Mouse (Mus musculus): Measurements from ENCODE around the gene Pdcd2l. TPM values are rescaled to one million over a fixed set of nuclear protein-coding genes. Genes with fewer than 3 reads are reported as not detected.

Pdcd2l gene
- polyA plus RNA-seq, 1 experiment from 2014 or later = 54.3 TPM

DNA sequence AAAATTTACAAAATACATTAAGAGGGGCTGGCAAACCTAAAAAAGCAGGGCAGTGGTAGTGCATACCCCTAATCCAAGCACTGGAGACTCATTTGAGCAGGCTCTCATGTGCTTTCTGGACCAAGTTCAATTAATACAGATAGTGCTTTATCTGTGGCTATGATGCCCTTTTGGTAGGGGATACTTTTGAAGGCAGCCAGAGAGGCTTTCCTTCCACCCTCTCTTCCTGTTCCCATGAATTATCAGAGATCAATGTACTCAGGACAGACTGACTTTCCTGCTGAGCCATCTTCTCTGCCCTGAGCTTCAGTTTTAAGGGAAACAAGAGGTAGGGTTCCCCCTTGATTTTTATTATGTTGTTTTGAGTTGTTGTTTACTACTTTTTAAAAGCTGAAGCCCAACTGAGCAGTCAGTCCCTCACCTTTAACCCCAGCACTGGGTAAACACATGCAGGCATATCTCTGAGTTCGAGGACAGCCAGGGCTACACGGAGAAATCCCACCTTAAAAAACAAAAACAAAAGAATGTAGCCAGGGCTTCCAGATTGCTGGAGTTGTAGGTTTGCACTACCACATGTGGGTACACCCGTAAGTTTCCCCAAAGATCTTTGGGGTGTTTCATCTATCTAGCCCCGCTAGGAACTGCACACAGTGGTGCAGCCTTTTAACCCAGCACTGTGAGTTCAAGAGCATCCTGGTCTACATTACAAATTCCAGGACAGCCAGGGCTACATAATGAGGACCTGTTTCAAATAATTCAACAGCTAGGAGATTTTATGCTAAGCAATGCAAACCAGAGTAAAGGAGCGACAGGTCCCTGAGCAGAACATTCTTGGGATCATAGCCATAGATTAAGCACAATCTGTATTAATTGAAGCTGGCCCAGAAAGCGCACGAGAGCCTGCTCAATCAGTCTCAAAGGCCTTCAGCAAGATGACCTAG is 36.6 kb upstream of the Pdcd2l start:
- H3K4me1 ChIP-seq (ENCODE audit: control insufficient read depth in 2 of 2, insufficient read depth in 2 of 2, low read length in 2 of 2) = peaks cover 16 to 26% of the 10 kb centered on the region in 2 experiments
- 36% methylated on average over 7 of the region's 7 CpGs for WGBS
- H3K36me3 ChIP-seq (ENCODE audit: control insufficient read depth, insufficient read depth, low read length) = peaks cover 29% of the 10 kb centered on the region
- H3K4me2 ChIP-seq (ENCODE audit: low read length) = peak overlapping the region; percentile 84
- H3K4me3 ChIP-seq (ENCODE audit: control insufficient read depth in 1 of 2, insufficient read depth in 1 of 2, low read depth in 1 of 2, low read length in 2 of 2) = peak overlapping the region; percentile 47 to 51
- H3K9me3 ChIP-seq (ENCODE audit: control insufficient read depth, low read length) = no peaks in the 10 kb centered on the region
- H3K27ac ChIP-seq (replicated peaks in 1 of 2; ENCODE audit: control insufficient read depth in 1 of 2, insufficient read depth in 1 of 2, low read depth in 2 of 2, low read length in 2 of 2) = peak overlapping the region; percentile 91 to 93
- no peaks in the 10 kb centered on the region for H3K27me3 ChIP-seq (ENCODE audit: control insufficient read depth, insufficient read depth, low read length)
- ATAC-seq (ENCODE audit: insufficient number of reproducible peaks, insufficient read depth, low FRiP score, low read depth) = no peak
- H3K9ac ChIP-seq (ENCODE audit: low read length) = peak overlapping the region; percentile 67

- Histone ChIP-seq H3K27ac (replicated peaks in 1 of 2; ENCODE audit: control insufficient read depth in 1 of 2, insufficient read depth in 1 of 2, low read depth in 2 of 2, low read length in 2 of 2) (peak within 1 kb of the TSS; percentile 87 to 98), H3K36me3 (ENCODE audit: control insufficient read depth, insufficient read depth, low read length) (peaks cover 37% of the 10 kb centered on the region), H3K4me1 (ENCODE audit: control insufficient read depth in 2 of 2, insufficient read depth in 2 of 2, low read length in 2 of 2) (peaks cover 28 to 55% of the 10 kb centered on the region in 2 experiments), H3K27me3 (ENCODE audit: control insufficient read depth, insufficient read depth, low read length) (no peaks in the 10 kb centered on the region), H3K9me3 (ENCODE audit: control insufficient read depth, low read length) (no peaks in the 10 kb centered on the region), H3K4me3 (ENCODE audit: control insufficient read depth in 1 of 2, insufficient read depth in 1 of 2, low read depth in 1 of 2, low read length in 2 of 2) (peak within 1 kb of the TSS; percentile 73 to 85), H3K9ac (ENCODE audit: low read length) (peak within 1 kb of the TSS; percentile 98), H3K4me2 (ENCODE audit: low read length) (peak within 1 kb of the TSS; percentile 87)
- WGBS = under 1% methylated on average over 39 of the region's 39 CpGs
- peak; percentile 62 for ATAC-seq (ENCODE audit: insufficient number of reproducible peaks, insufficient read depth, low FRiP score, low read depth)
Observed at GRCm38 (mm10) chr7:34230116-34230515, 33.7 kb upstream of the Pdcd2l start, which contains the start of gene Gpi1. Gene Gpi1 (minus strand): TSS chr7:34230336.

DNA sequence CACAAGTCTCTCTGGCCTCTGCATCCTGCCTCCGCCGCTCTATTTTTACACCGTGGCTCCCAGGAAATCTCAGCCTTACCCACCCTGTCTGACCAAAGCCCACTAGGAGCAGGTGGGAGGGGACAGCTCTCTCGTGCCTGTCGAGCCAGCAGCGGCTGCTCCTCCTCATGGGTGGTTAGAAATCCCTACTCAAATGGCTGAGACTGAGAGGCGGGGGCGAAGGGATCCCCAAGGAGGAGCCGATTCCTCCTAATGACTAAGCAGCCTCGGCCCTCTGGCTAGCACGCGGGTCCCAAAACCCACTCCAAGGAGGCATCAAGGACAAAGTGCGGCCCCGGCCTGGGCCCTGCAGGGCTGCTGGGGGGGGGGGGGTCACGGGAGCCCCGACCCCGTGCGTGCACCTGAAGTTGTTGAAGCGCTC is 33.2 kb upstream of the Pdcd2l start:
- 0% methylated on average over 19 of the region's 19 CpGs for WGBS
- H3K4me3 ChIP-seq (ENCODE audit: control insufficient read depth in 1 of 2, insufficient read depth in 1 of 2, low read depth in 1 of 2, low read length in 2 of 2) = peak overlapping the region; percentile 73 to 85
- ATAC-seq (ENCODE audit: insufficient number of reproducible peaks, insufficient read depth, low FRiP score, low read depth) = peak; percentile 6; the same call in 1 of the 2 replicates
- H3K27me3 ChIP-seq (ENCODE audit: control insufficient read depth, insufficient read depth, low read length) = no peaks in the 10 kb centered on the region
- peak overlapping the region; percentile 87 to 98 for H3K27ac ChIP-seq (replicated peaks in 1 of 2; ENCODE audit: control insufficient read depth in 1 of 2, insufficient read depth in 1 of 2, low read depth in 2 of 2, low read length in 2 of 2)
- H3K4me1 ChIP-seq (ENCODE audit: control insufficient read depth in 2 of 2, insufficient read depth in 2 of 2, low read length in 2 of 2) = peaks cover 28 to 55% of the 10 kb centered on the region in 2 experiments
- peak overlapping the region; percentile 98 for H3K9ac ChIP-seq (ENCODE audit: low read length)
- peak overlapping the region; percentile 87 for H3K4me2 ChIP-seq (ENCODE audit: low read length)
- peaks cover 41% of the 10 kb centered on the region for H3K36me3 ChIP-seq (ENCODE audit: control insufficient read depth, insufficient read depth, low read length)
- H3K9me3 ChIP-seq (ENCODE audit: control insufficient read depth, low read length) = no peaks in the 10 kb centered on the region

GRCm38 (mm10) chr7:34229153-34229552 is 32.7 kb upstream of the Pdcd2l start:
- Histone ChIP-seq H3K4me1 (ENCODE audit: control insufficient read depth in 2 of 2, insufficient read depth in 2 of 2, low read length in 2 of 2) (peaks cover 28 to 55% of the 10 kb centered on the region in 2 experiments), H3K9ac (ENCODE audit: low read length) (peak overlapping the region; percentile 98), H3K36me3 (ENCODE audit: control insufficient read depth, insufficient read depth, low read length) (peaks cover 46% of the 10 kb centered on the region), H3K9me3 (ENCODE audit: control insufficient read depth, low read length) (no peaks in the 10 kb centered on the region), H3K4me2 (ENCODE audit: low read length) (peak overlapping the region; percentile 87), H3K4me3 (ENCODE audit: control insufficient read depth in 1 of 2, insufficient read depth in 1 of 2, low read depth in 1 of 2, low read length in 2 of 2) (peak overlapping the region; percentile 73 to 85), H3K27me3 (ENCODE audit: control insufficient read depth, insufficient read depth, low read length) (no peaks in the 10 kb centered on the region), H3K27ac (replicated peaks in 1 of 2; ENCODE audit: control insufficient read depth in 1 of 2, insufficient read depth in 1 of 2, low read depth in 2 of 2, low read length in 2 of 2) (peak overlapping the region; percentile 87 to 98)
- WGBS = 4% methylated on average over 5 of the region's 5 CpGs
- no peak for ATAC-seq (ENCODE audit: insufficient number of reproducible peaks, insufficient read depth, low FRiP score, low read depth)

GRCm38 (mm10) chr7:34228641-34229040 is 32.2 kb upstream of the Pdcd2l start:
- 4% methylated on average over 7 of the region's 9 CpGs for WGBS

GRCm38 (mm10) chr7:34226846-34227245 is 30.4 kb upstream of the Pdcd2l start:
- Histone ChIP-seq H3K4me1 (ENCODE audit: control insufficient read depth in 2 of 2, insufficient read depth in 2 of 2, low read length in 2 of 2) (peaks cover 21 to 46% of the 10 kb centered on the region in 2 experiments), H3K9ac (ENCODE audit: low read length) (peak overlapping the region; percentile 60; the same call in 1 of the 2 replicates), H3K27ac (replicated peaks in 1 of 2; ENCODE audit: control insufficient read depth in 1 of 2, insufficient read depth in 1 of 2, low read depth in 2 of 2, low read length in 2 of 2) (no peak overlapping the region), H3K4me2 (ENCODE audit: low read length) (peak overlapping the region; percentile 87), H3K36me3 (ENCODE audit: control insufficient read depth, insufficient read depth, low read length) (peaks cover 69% of the 10 kb centered on the region), H3K4me3 (ENCODE audit: control insufficient read depth in 1 of 2, insufficient read depth in 1 of 2, low read depth in 1 of 2, low read length in 2 of 2) (peak overlapping the region in 1 of 2 experiments; percentile 21; a peak in 1 of 4 replicates), H3K9me3 (ENCODE audit: control insufficient read depth, low read length) (0 out of 2 replicates have a peak, but pooled peaks cover 3% of the 10 kb centered on the region), H3K27me3 (ENCODE audit: control insufficient read depth, insufficient read depth, low read length) (no peaks in the 10 kb centered on the region)
- WGBS = 84% methylated on average over 12 of the region's 12 CpGs
- ATAC-seq (ENCODE audit: insufficient number of reproducible peaks, insufficient read depth, low FRiP score, low read depth) = no peak

More at GRCm38 (mm10) chr7:34228641-34229040, 32.2 kb upstream of the Pdcd2l start:
- peak overlapping the region; percentile 98 for H3K9ac ChIP-seq (ENCODE audit: low read length)
- peak overlapping the region in 1 of 2 experiments; percentile 19; a peak in 1 of 4 replicates for H3K27ac ChIP-seq (replicated peaks in 1 of 2; ENCODE audit: control insufficient read depth in 1 of 2, insufficient read depth in 1 of 2, low read depth in 2 of 2, low read length in 2 of 2)
- no peak for ATAC-seq (ENCODE audit: insufficient number of reproducible peaks, insufficient read depth, low FRiP score, low read depth)
- H3K36me3 ChIP-seq (ENCODE audit: control insufficient read depth, insufficient read depth, low read length) = peaks cover 51% of the 10 kb centered on the region
- no peaks in the 10 kb centered on the region for H3K27me3 ChIP-seq (ENCODE audit: control insufficient read depth, insufficient read depth, low read length)
- peak overlapping the region; percentile 87 for H3K4me2 ChIP-seq (ENCODE audit: low read length)
- no peaks in the 10 kb centered on the region for H3K9me3 ChIP-seq (ENCODE audit: control insufficient read depth, low read length)
- peak overlapping the region; percentile 73 to 85 for H3K4me3 ChIP-seq (ENCODE audit: control insufficient read depth in 1 of 2, insufficient read depth in 1 of 2, low read depth in 1 of 2, low read length in 2 of 2)
- peaks cover 27 to 55% of the 10 kb centered on the region in 2 experiments for H3K4me1 ChIP-seq (ENCODE audit: control insufficient read depth in 2 of 2, insufficient read depth in 2 of 2, low read length in 2 of 2)

DNA sequence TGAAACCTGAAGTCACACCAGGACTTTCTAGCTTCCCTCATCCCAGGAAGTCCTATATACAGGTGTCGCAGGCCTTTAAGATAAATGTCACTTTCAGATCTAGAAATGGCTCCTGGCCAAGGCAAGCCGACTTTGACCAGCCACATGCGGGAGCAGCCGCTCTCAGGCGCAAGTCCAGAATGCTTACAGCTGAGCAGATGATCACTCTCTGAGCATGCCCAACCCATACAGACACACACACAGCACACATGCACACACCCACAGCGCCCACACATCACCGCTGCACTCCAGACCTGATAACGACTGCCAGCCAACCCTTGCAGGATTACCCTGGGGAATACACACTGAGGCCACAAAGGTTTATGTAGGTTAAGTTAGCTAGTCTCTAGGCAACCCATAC is 29.6 kb upstream of the Pdcd2l start:
- Histone ChIP-seq H3K9me3 (ENCODE audit: control insufficient read depth, low read length) (0 out of 2 replicates have a peak, but pooled peaks cover 3% of the 10 kb centered on the region), H3K4me1 (ENCODE audit: control insufficient read depth in 2 of 2, insufficient read depth in 2 of 2, low read length in 2 of 2) (peaks cover 21 to 46% of the 10 kb centered on the region in 2 experiments), H3K4me3 (ENCODE audit: control insufficient read depth in 1 of 2, insufficient read depth in 1 of 2, low read depth in 1 of 2, low read length in 2 of 2) (peak overlapping the region in 1 of 2 experiments; percentile 21; a peak in 2 of 4 replicates), H3K27ac (replicated peaks in 1 of 2; ENCODE audit: control insufficient read depth in 1 of 2, insufficient read depth in 1 of 2, low read depth in 2 of 2, low read length in 2 of 2) (0 out of 4 replicates have a peak overlapping the region, but pooled peaks of 1 of the 2 experiments have one; percentile 3), H3K9ac (ENCODE audit: low read length) (peak overlapping the region; percentile 60), H3K36me3 (ENCODE audit: control insufficient read depth, insufficient read depth, low read length) (peaks cover 77% of the 10 kb centered on the region), H3K27me3 (ENCODE audit: control insufficient read depth, insufficient read depth, low read length) (no peaks in the 10 kb centered on the region), H3K4me2 (ENCODE audit: low read length) (peak overlapping the region; percentile 87)
- no peak for ATAC-seq (ENCODE audit: insufficient number of reproducible peaks, insufficient read depth, low FRiP score, low read depth)
- WGBS = 25% methylated on average over 8 of the region's 8 CpGs
